Mouse (Mus musculus) testis, adult 2 months (tissue): ENCODE results near the gene Ccer2.

ENCODE experiments used
- CTCF ChIP-seq: fragments of 200-500 bp; IDR thresholded peaks from 2 replicates; pipeline ENCODE4 v1.5.1; 2012; ENCODE audit warnings: low read depth, mild to moderate bottlenecking, inconsistent platforms, low read length, moderate library complexity; ENCODE audit not compliant: control insufficient read depth, insufficient read depth, insufficient replicate concordance
- POLR2A ChIP-seq: fragments of 200-500 bp; IDR thresholded peaks from 2 replicates; pipeline ENCODE4 v1.6.1; 2012; ENCODE audit warnings: low read depth, mild to moderate bottlenecking, inconsistent platforms, low read length, moderate library complexity; ENCODE audit not compliant: control insufficient read depth

DNA sequence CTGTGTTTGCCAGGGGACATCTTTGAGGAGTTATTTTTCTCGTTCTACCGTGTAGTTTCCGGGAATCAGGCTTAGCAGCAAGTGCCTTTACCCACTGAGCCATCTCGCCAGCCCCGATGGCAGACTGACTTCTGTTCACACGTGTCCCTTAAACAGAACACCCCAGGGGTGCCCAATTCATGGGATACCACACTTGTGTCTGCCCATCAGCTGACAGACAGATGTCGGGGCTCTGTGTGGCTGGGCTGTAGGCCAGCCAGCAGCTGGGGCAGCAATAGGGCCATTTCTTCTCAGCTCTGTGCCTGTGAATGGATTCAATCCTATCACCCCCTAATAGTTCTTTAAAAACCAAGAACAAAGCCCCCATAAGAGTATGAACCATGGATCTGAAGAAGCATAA, 19.2 kb downstream of the Ccer2 start:
- TF ChIP-seq CTCF (no peak), POLR2A (no peak)
